Mouse (Mus musculus) monocyte, adult 5-6 weeks (primary cell): ENCODE measurements around the gene Ttc30a1. TPM values are rescaled to one million over a fixed set of nuclear protein-coding genes. Genes with fewer than 3 reads are reported as not detected.
"Not testable (repeated sequence)": the region's sequence is repeated elsewhere in the genome, so short reads cannot be mapped to it uniquely, and the experiment has no call there.

Experiments
- ATAC-seq: fragments of 153-309, 156-312 bp; replicated peaks from 2 replicates; pipeline ENCODE4 v1.8.0; 2017; ENCODE audit warnings: mild to moderate bottlenecking; ENCODE audit not compliant: low TSS enrichment, insufficient number of reproducible peaks, severe bottlenecking, poor library complexity, low FRiP score
- total RNA-seq: library from RNA; stranded (forward); fragments of 200-1000, 200-491, 200-594 nt; gene quantifications from 3 replicates; pipeline ENCODE4 v1.2.3, GENCODE M21; 2017

Gene Ttc30a1
- total RNA-seq, 1 experiment from 2014 or later, result 0.19 TPM

DNA sequence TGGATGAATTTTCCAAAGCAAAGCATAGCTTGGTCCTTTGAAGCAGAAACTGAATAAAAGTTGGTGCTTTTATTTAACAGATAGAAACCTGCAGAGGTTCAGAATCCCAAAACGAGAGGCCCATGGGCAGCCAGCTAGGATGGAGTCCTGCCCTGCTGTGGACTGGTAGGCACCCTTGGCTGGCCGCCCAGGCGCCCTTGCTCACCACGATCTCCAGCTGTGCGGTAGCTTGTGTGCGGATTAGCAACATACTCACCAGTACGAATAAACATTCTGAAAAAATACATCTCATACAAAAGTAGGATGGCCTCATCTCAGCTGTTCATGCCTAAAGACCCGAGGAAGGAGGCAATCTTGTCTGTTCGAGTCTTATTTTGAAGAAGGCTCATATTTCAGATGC lies 6.0 kb upstream of the Ttc30a1 start:
- ATAC-seq, result no peak

- ATAC-seq, result peak; percentile 78
Observed at GRCm38 (mm10) chr2:75985124-75985523, 3.4 kb upstream of the Ttc30a1 start.

GRCm38 (mm10) chr2:75983847-75984246 lies 2.1 kb upstream of the Ttc30a1 start:
- no peak for ATAC-seq

- ATAC-seq, result no peak
Observed at GRCm38 (mm10) chr2:75983091-75983490, 1.3 kb upstream of the Ttc30a1 start.

DNA sequence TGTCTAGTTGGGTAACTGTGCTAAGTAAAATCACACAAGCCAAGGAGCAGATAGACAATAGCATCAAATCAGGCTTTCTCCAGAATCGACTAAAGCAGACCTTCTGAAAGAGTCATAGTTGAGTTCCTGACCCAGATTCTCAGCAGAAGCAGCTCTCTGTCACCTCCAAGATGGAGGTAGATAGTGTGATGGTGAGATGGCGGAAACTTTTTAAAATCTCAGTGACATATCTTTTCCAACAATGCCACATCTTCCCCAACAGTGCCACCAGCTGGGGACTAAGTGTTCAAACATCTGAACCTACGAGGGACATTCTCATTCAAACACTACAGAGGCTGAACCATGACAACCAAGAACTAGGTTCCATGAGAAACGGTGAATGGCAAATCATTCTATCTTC lies 859 bp upstream of the Ttc30a1 start:
- ATAC-seq, result no peak

DNA sequence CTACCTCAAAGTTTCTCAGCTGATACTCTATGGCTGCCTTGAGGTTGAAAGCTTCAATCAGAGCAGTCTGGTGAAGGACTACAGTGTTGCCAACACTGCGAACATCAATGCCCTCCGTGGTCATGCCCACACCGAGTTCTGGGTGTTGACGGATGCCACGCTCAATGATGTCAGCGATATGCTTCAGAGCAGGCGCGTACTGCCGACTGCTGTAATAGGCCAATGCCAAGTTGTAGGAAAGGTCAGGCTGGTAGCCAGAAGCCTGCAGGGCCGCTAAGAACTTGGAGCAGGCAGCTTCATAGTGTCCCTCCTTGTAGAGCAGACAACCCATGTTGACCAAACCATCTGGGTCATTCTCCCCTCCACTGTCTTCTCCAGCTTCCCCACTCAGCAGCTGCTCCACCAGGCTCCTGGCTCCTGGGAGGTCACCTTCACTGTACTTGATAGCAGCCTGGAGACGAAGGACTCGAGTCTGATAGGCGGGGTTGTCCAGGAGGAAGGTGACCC lies 781 bp downstream of the Ttc30a1 start:
- not testable (repeated sequence) for ATAC-seq

DNA sequence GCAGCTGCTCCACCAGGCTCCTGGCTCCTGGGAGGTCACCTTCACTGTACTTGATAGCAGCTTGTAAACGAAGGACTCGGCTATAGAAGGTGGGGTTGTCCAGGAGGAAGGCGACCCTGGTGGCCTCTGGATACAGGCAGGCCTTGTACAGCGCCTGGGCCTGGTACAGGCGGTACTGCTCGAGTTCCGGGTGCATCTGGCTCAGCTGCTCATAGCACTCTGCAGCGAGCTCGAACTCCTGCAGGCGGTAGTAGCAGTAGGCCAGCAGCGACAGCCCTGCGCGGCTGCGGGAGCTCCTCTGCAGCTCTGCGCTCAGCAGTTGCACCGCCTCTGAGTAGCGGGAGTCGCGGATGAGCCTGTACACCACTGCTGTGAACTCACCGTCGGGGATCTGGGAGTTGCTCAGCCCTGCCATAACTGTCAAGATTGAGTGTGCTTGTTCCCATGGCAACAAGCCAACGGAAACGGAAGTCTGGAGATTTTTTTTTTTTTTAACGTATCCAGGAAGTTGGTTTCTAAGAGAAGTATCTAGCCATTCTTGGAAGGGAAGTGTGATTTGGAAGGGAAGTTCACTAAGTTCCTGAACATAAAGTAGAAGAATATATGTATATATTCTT lies 3.9 kb downstream of the Ttc30a1 start, which contains the start of gene Ttc30a2:
Ttc30a2 (minus strand) TSS at position 419 of the 617 bp plus-strand sequence.
- peak; percentile 32; the same call in 1 of the 2 replicates for ATAC-seq

DNA sequence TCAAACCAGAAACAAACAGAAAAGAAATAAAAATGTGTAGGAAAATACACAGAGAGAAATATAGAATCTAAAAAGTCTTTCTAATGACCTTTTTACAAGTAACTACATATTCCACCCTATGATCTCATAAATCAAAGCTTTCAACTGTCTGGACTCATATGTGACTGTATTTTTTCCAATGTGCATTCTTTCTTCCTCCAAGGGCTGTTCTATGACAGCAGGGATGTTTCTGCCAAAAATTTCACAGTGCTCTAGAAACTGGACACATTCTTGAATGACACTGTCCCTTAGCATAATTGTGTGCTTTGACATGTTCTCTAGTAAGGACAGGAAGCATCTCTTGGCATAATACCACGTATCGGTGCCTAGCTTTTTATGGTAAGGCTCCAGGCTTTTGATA lies 5.7 kb downstream of the Ttc30a1 start:
- not testable (repeated sequence) for ATAC-seq

DNA sequence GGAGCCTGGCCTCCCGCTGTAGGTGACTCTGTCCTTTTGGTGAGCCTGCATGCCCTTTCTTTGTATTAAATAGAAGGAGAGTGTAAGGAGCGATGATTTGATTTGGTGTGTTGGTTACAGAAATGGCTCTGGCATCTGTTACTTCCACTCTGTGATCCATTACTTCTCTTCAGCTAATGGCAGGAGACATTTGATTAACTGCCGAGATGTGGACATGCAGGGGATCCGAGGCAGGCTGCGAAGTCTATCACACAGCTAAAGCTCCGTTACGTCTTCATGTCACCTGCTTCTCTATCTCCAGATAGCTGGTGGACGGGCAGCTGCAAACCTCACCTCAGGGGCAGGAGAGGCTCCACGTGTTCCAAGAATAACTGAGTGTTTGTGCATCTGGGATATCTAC lies 7.6 kb downstream of the Ttc30a1 start:
- no peak for ATAC-seq

DNA sequence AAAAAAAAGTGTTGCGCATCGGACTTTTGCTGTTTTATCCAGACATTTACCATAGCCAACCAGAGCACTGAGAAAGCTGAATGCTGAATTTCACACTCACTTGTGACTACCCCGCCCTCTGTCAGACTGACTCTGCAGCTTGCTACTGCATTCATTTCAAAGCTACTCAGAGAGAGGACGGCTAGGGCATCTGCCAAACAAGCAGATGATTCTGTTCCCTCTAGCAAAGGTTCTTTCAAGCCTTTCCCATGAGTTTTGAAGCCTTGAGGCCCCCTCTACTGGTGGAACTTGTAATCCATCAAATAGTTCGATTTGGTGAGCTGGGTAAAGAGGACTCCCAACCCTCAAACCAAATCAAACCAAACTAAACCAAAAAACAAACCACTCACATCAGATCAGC lies 16.8 kb downstream of the Ttc30a1 start:
- ATAC-seq, result 0 out of 2 replicates have a peak, but pooled peaks have one; percentile 32

DNA sequence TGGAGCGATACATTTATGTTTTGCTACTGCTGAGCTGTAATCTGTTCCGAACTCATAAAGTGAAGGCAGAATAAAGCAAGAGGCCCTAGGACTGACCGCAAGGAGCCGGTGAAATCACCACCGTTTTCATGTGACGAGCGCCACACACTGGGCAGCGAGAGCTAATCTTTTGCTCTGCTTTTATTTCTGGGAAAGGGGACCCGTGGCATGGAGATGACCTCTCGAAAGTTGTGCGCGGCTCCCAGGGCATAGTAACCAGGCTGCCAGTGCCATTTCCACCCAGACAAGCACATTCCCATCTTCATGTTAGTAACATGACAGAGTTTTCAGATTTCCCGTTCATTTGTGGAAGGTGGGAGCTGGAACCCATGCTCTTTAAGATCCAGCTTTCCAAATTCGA lies 17.3 kb downstream of the Ttc30a1 start:
- 0 out of 2 replicates have a peak, but pooled peaks have one; percentile 24 for ATAC-seq

- no peak for ATAC-seq
Observed at GRCm38 (mm10) chr2:75964051-75964450, 17.7 kb downstream of the Ttc30a1 start.

DNA sequence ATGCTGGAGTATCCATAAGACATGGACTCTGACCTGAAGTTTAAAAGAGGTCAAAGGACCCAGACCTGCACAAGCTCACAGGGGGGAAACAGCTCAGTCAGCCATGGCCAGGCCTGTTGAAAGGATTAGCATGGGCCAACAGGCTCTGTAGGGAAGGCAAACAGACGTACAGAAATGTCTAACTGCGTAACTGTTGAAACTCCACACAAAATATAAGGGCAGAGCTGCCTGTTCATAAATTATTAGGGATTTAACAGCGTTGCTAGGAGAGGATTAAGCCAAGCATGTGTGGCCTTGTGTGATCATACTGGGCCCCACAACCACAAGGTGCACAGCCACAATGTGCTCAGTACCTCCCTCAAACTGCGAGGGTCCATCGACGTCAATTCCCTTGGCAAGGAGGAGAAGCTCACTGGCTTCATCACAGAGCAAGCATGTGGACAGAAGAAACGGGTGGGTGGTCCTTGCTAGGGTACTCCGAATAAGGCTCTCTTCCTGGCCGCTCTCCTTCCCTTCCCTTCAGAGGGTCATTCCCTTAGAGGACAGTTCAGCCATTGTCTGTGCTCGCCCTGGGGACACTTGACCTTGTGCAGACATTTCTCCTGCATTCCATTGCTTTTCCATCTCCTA lies 18.4 kb downstream of the Ttc30a1 start:
- ATAC-seq, result no peak

DNA sequence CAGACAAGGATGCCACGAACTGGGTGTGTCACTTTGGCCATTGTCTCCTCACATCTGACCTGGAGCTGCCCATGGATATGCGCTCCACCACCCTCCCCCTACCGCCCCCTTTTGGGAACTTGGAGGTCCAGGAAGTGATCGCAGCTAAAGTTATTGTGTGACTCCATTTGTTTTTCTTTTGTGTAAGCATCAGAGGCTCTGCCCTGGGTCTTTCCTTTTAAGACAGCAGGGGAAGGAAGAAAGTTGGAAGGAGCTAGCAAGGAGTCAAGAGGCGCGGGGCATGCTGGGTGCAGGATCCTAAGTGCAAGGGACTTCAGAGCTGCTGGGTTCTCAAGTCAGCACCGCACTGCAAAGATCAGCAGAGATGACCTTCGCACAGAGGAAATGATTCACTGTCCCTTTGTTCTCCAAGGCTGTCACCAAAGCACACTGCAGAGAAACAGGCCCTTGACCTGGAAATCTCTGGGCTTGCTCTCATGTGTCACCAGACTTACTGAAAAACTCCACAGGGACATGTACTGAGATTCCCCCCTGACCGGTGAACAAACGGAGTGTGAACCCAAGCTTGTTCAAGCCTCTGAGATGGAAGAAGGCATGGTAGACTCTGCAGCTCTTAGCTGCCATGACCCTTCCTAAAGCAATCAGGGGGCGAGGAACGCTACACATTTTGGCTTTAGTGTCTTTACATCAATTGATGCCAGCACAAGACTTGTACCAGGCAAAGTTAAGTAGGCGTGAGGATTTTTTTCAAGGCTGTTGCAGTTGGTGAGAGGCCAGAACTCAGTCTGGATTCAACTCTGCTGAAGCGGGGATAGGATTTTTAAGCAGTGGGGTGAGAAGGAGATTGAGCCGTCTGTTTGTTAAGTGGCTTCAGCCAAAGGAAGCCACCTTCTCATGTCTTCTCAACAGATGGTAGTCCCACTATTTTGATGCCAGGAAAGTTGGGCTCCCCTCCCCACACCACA lies 21.1 kb downstream of the Ttc30a1 start:
- ATAC-seq, result no peak

- no peak for ATAC-seq
Observed at GRCm38 (mm10) chr2:75959850-75960365, 21.9 kb downstream of the Ttc30a1 start.

- no peak for ATAC-seq
Observed at GRCm38 (mm10) chr2:75959183-75959849, 22.5 kb downstream of the Ttc30a1 start.

DNA sequence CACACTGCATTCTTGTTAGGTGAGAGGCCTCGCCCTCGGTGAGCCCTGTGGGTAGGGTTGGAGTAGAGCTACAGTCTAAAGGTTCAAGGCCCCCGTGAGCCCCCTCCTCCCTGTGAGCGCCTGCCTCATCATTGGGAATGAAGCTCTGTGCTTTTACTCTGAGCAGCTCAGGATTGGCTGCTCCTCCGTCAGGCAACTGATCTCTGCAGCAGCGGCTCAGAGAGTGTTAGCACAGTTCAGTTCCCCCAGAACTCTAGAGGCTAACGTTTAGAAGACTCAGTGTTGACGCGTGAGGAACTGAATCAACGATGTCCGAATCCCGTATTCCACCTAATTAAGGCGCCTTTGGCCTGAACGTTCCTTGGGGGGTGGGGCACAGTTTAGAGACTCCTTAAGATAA lies 26.1 kb downstream of the Ttc30a1 start:
- no peak for ATAC-seq

GRCm38 (mm10) chr2:75953320-75953719 lies 28.4 kb downstream of the Ttc30a1 start:
- ATAC-seq, result no peak
